Mouse (Mus musculus) olfactory bulb, adult 2 months (tissue): ENCODE measurements around the gene Lnx1. TPM values are rescaled to one million over a fixed set of nuclear protein-coding genes. Genes with fewer than 3 reads are reported as not detected.

Experiments
- H3K27ac ChIP-seq: fragments of 200-500 bp; 2 replicates; pipeline ENCODE4 v1.5.1; 2012; ENCODE audit warnings: low read depth, low read length; ENCODE audit not compliant: insufficient read depth
- H3K4me1 ChIP-seq: fragments of 200-500 bp; 2 replicates; pipeline ENCODE4 v1.6.1; 2012; ENCODE audit warnings: low read length; ENCODE audit not compliant: control insufficient read depth, insufficient read depth
- H3K4me3 ChIP-seq: fragments of 200-500 bp; 2 replicates; pipeline ENCODE4 v1.5.1; 2012; ENCODE audit warnings: mild to moderate bottlenecking, low read depth, low read length, moderate library complexity; ENCODE audit not compliant: insufficient read depth
- CTCF ChIP-seq: fragments of 200-500 bp; IDR thresholded peaks from 2 replicates; pipeline ENCODE4 v1.5.1; 2012; ENCODE audit warnings: low read depth, mild to moderate bottlenecking, low read length, moderate library complexity; ENCODE audit not compliant: insufficient read depth
- POLR2A ChIP-seq: fragments of 200-500 bp; IDR thresholded peaks from 2 replicates; pipeline ENCODE4 v1.6.1; 2012; ENCODE audit warnings: mild to moderate bottlenecking, low read depth, low read length, moderate library complexity; ENCODE audit not compliant: insufficient read depth
- WGBS: fragments of 180-500 bp; shearing (Covaris S2); methylation state at CpG from one replicate; pipeline ENCODE4 v1.1.7; 2018; 5-methylcytosine and 5-hydroxymethylcytosine counted together
- polyA plus RNA-seq: library from polyadenylated mRNA; stranded (reverse); fragments of >200 nt; gene quantifications from 2 replicates; pipeline ENCODE4 v1.2.4, GENCODE M21; 2012; ENCODE audit warnings: low replicate concordance; ENCODE audit not compliant: missing spikeins, insufficient read depth, insufficient read length

Lnx1 gene
- polyA plus RNA-seq, 1 experiment: not detected

DNA sequence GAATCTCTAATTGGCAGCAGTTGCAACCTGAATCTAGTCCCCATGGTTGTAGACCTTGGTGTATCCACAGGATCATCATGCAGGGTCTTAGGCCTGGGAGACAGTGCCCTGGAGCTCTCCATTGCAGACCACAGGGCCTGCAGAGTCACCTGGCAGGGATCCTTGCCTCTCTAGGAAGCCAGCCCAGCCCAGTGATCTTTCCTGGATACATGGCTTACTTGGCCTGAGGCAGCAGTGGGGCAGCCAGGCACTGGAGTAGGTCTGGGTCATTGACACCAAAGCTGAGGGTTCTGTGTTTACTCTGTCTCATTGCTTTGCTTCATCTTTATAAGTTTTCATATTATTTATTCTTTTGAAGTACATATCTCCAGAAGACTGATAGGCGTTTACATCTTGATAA is 141.6 kb downstream of the Lnx1 start:
- H3K4me1 ChIP-seq: peaks cover 2% of the 10 kb centered on the region; the same call in 1 of the 2 replicates
- TF ChIP-seq POLR2A (no peak), CTCF (no peak)
- H3K4me3 ChIP-seq: no peak overlapping the region
- WGBS: 98% methylated on average over 1 of the region's 1 CpGs
- H3K27ac ChIP-seq: no peak overlapping the region

DNA sequence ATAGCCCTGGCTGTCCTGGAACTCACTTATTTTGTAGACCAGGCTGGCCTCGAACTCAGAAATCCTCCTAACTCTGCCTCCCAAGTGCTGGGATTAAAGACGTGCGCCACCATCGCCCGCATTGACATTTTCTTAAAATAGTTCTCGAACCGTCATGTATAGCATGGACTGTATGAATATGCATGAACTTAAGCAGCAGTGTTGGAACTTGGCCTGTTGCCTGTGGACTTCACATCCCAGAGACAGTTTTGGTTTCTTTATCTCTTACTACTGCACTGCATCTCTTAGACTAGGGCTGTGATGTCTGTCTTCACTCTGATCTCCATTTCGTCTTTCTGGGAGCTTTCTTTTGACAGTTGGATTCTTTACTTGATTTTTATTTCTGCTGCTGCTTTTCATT is 153.1 kb downstream of the Lnx1 start:
- Histone ChIP-seq H3K4me3 (no peak overlapping the region), H3K27ac (no peak overlapping the region), H3K4me1 (no peaks in the 10 kb centered on the region)
- 72% methylated on average over 8 of the region's 8 CpGs for WGBS
- TF ChIP-seq POLR2A (no peak), CTCF (no peak)

DNA sequence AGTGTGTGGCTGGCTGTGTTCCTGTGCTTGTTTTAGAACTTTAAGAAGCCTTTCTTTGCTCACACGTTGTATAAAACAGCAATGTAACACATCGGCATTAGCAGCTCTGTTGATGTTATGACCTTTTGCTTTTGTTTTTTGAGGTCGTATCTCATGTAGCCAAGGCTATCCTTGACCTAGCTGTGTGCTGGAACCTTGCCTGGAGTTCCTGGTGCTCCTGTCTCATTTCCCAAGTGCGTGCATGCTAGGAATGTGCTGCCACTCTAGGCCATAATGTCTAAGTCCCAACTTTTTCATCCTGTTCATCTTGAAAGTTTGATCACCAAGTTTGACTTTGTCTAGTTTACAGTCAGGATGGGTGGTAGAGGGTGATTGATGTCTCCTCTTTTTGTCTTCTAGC is 157.1 kb downstream of the Lnx1 start:
- TF ChIP-seq POLR2A: no peak
- no peak for TF ChIP-seq CTCF
- WGBS: 88% methylated on average over 4 of the region's 4 CpGs
- H3K4me1 ChIP-seq: no peaks in the 10 kb centered on the region
- H3K4me3 ChIP-seq: no peak overlapping the region
- H3K27ac ChIP-seq: no peak overlapping the region

Other genes starting within 250 kb of the Lnx1 start
- not detected in 2 replicates for gene Scfd2, start 171.2 kb downstream of the Lnx1 start, polyA plus RNA-seq
- gene Fip1l1, start 167.5 kb downstream of the Lnx1 start, polyA plus RNA-seq: not detected in 2 replicates